Mouse (Mus musculus): ENCODE data around the gene Sec23b.

DNA sequence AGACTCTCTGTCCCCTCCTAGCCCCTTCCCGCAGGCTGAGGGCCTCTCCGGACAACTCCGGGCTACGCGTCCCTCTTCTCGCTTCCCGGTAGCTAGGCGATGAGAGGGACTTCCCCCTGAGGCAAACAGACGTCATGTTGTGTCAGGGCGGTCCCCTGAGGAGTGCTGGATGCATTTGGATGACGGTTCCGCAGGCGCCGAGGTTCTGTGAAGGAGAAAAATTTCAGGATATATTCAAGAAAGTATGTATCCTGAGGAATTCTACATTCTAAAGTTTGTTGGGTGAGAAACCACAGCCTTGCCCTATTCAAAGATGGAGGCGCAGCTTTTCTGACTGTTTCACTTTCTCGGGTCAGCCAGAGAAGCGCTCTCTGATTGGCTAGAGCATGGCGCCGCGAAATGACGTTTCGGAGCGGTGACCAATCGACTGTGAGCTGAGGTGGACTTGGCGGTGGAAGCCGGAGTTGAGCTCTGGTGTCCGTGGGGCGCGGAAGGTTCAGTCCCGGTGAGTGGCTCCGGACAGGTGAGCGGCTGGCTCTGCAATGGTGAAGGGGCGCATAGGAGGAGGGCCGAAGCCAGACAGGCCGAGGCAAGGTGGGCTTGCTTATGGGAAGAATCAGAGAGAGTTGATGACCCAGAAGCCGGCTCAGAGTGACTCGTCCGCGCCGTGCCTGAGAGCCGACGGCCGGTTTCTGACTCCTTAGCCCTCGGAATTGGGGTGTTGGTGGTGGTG is at the start of gene Sec23b:
- TF ChIP-seq POLR2A (IDR thresholded peaks at IDR 0.05; ENCODE audit: insufficient read depth, low read length) (peak; percentile 75), EP300 (IDR thresholded peaks at IDR 0.05; ENCODE audit: insufficient read depth, low read depth, low read length) (0 out of 2 replicates have a peak, but pooled peaks have one; percentile 15)
